Mouse (Mus musculus): ENCODE data around the gene Foxr2. TPM values are rescaled to one million over a fixed set of nuclear protein-coding genes. Genes with fewer than 3 reads are reported as not detected.

Foxr2 gene
- polyA plus RNA-seq (2015; fragmentation: Nextera tagmentation; extraction: Ambion mirVana), result 0.04 TPM in 1 of 2 replicates, not detected in the other

- H3K27me3 ChIP-seq (ENCODE audit: insufficient read depth, low read length), result no peaks in the 10 kb centered on the region
- WGBS, result 34% methylated on average over 3 of the region's 3 CpGs
- no peak within 1 kb of the TSS for H3K9ac ChIP-seq (ENCODE audit: low read depth, low read length)
- H3K27ac ChIP-seq, result no peak within 1 kb of the TSS
- no peak for DNase-seq (ENCODE audit: low spot score)
- H3K4me2 ChIP-seq (ENCODE audit: low read length), result no peak within 1 kb of the TSS
- no peaks in the 10 kb centered on the region for H3K9me3 ChIP-seq (replicated peaks; ENCODE audit: low read length)
- H3K36me3 ChIP-seq (ENCODE audit: insufficient read depth, low read length), result no peaks in the 10 kb centered on the region
- ATAC-seq (replicated peaks; ENCODE audit: low FRiP score, low read depth), result no peak
- H3K4me3 ChIP-seq (replicated peaks; ENCODE audit: low read depth, low read length), result no peak within 1 kb of the TSS
- no peak for TF ChIP-seq CTCF (IDR thresholded peaks at IDR 0.05; ENCODE audit: low read depth)
- no peaks in the 10 kb centered on the region for H3K4me1 ChIP-seq (replicated peaks; ENCODE audit: insufficient read depth, low read length)
Observed at GRCm38 (mm10) chrX:153118486-153118885, at the start of gene Foxr2. Foxr2 (plus strand) TSS chrX:153118786.

GRCm38 (mm10) chrX:153119013-153119412 lies 427 bp downstream of the Foxr2 start:
- Histone ChIP-seq H3K9ac (ENCODE audit: low read depth, low read length) (no peak overlapping the region), H3K27me3 (ENCODE audit: insufficient read depth, low read length) (no peaks in the 10 kb centered on the region), H3K27ac (no peak overlapping the region), H3K4me1 (replicated peaks; ENCODE audit: insufficient read depth, low read length) (no peaks in the 10 kb centered on the region), H3K36me3 (ENCODE audit: insufficient read depth, low read length) (no peaks in the 10 kb centered on the region), H3K4me2 (ENCODE audit: low read length) (no peak overlapping the region), H3K4me3 (replicated peaks; ENCODE audit: low read depth, low read length) (no peak overlapping the region), H3K9me3 (replicated peaks; ENCODE audit: low read length) (no peaks in the 10 kb centered on the region)
- DNase-seq (ENCODE audit: low spot score) (no peak), ATAC-seq (replicated peaks; ENCODE audit: low FRiP score, low read depth) (no peak)
- no peak for TF ChIP-seq CTCF (IDR thresholded peaks at IDR 0.05; ENCODE audit: low read depth)
- WGBS, result 43% methylated on average over 2 of the region's 2 CpGs

GRCm38 (mm10) chrX:153139734-153140515 lies 21.3 kb downstream of the Foxr2 start, which contains the start of gene Rragb:
Rragb (plus strand) TSS chrX:153139981.
- no peak within 1 kb of the TSS for H3K9ac ChIP-seq (ENCODE audit: low read depth, low read length)
- ATAC-seq (replicated peaks; ENCODE audit: low FRiP score, low read depth), result peak; percentile 98
- 29% methylated on average over 47 of the region's 47 CpGs for WGBS

GRCm38 (mm10) chrX:153142656-153143055 lies 24.1 kb downstream of the Foxr2 start:
- Histone ChIP-seq H3K36me3 (ENCODE audit: insufficient read depth, low read length) (no peaks in the 10 kb centered on the region), H3K4me3 (replicated peaks; ENCODE audit: low read depth, low read length) (no peak overlapping the region), H3K9me3 (replicated peaks; ENCODE audit: low read length) (no peaks in the 10 kb centered on the region), H3K27ac (no peak overlapping the region), H3K27me3 (ENCODE audit: insufficient read depth, low read length) (no peaks in the 10 kb centered on the region), H3K9ac (ENCODE audit: low read depth, low read length) (no peak overlapping the region), H3K4me1 (replicated peaks; ENCODE audit: insufficient read depth, low read length) (no peaks in the 10 kb centered on the region), H3K4me2 (ENCODE audit: low read length) (no peak overlapping the region)
- DNase-seq (ENCODE audit: low spot score) (no peak), ATAC-seq (replicated peaks; ENCODE audit: low FRiP score, low read depth) (no peak)
- WGBS, result 88% methylated on average over 3 of the region's 3 CpGs
- TF ChIP-seq CTCF (IDR thresholded peaks at IDR 0.05; ENCODE audit: low read depth), result no peak

More at GRCm38 (mm10) chrX:153139734-153140515, 21.3 kb downstream of the Foxr2 start, which contains the start of gene Rragb:
- Histone ChIP-seq H3K27me3 (ENCODE audit: insufficient read depth, low read length) (no peaks in the 10 kb centered on the region), H3K4me1 (replicated peaks; ENCODE audit: insufficient read depth, low read length) (no peaks in the 10 kb centered on the region), H3K36me3 (ENCODE audit: insufficient read depth, low read length) (no peaks in the 10 kb centered on the region), H3K4me2 (ENCODE audit: low read length) (peak within 1 kb of the TSS; percentile 59), H3K27ac (no peak within 1 kb of the TSS), H3K4me3 (replicated peaks; ENCODE audit: low read depth, low read length) (peak within 1 kb of the TSS; percentile 33), H3K9me3 (replicated peaks; ENCODE audit: low read length) (no peaks in the 10 kb centered on the region)
- peak; percentile 57 for DNase-seq (ENCODE audit: low spot score)
- peak; percentile 46; the same call in 1 of the 2 replicates for TF ChIP-seq CTCF (IDR thresholded peaks at IDR 0.05; ENCODE audit: low read depth)

- no peak overlapping the region for H3K9ac ChIP-seq (ENCODE audit: low read depth, low read length)
- H3K4me3 ChIP-seq (replicated peaks; ENCODE audit: low read depth, low read length), result no peak overlapping the region
- H3K9me3 ChIP-seq (replicated peaks; ENCODE audit: low read length), result no peaks in the 10 kb centered on the region
- no peak for TF ChIP-seq CTCF (IDR thresholded peaks at IDR 0.05; ENCODE audit: low read depth)
- H3K36me3 ChIP-seq (ENCODE audit: insufficient read depth, low read length), result no peaks in the 10 kb centered on the region
- 28% methylated on average over 1 of the region's 1 CpGs for WGBS
- no peak overlapping the region for H3K4me2 ChIP-seq (ENCODE audit: low read length)
- no peaks in the 10 kb centered on the region for H3K4me1 ChIP-seq (replicated peaks; ENCODE audit: insufficient read depth, low read length)
- no peak overlapping the region for H3K27ac ChIP-seq
- H3K27me3 ChIP-seq (ENCODE audit: insufficient read depth, low read length), result no peaks in the 10 kb centered on the region
- no peak for ATAC-seq (replicated peaks; ENCODE audit: low FRiP score, low read depth)
- DNase-seq (ENCODE audit: low spot score), result no peak
Observed at GRCm38 (mm10) chrX:153151766-153152165, 33.2 kb downstream of the Foxr2 start.

- no peak overlapping the region for H3K4me2 ChIP-seq (ENCODE audit: low read length)
- no peak for ATAC-seq (replicated peaks; ENCODE audit: low FRiP score, low read depth)
- H3K4me3 ChIP-seq (replicated peaks; ENCODE audit: low read depth, low read length), result no peak overlapping the region
- no peaks in the 10 kb centered on the region for H3K36me3 ChIP-seq (ENCODE audit: insufficient read depth, low read length)
- H3K4me1 ChIP-seq (replicated peaks; ENCODE audit: insufficient read depth, low read length), result no peaks in the 10 kb centered on the region
- DNase-seq (ENCODE audit: low spot score), result peak; percentile 11
- H3K27ac ChIP-seq, result no peak overlapping the region
- 56% methylated on average over 3 of the region's 3 CpGs for WGBS
- TF ChIP-seq CTCF (IDR thresholded peaks at IDR 0.05; ENCODE audit: low read depth), result peak; percentile 73
- H3K9ac ChIP-seq (ENCODE audit: low read depth, low read length), result no peak overlapping the region
- H3K27me3 ChIP-seq (ENCODE audit: insufficient read depth, low read length), result no peaks in the 10 kb centered on the region
- no peaks in the 10 kb centered on the region for H3K9me3 ChIP-seq (replicated peaks; ENCODE audit: low read length)
Observed at GRCm38 (mm10) chrX:153155322-153155721, 36.7 kb downstream of the Foxr2 start.

Measured in kidney, postnatal 0 days (tissue).